Mouse (Mus musculus): ENCODE results near the gene Aqp6.

DNA sequence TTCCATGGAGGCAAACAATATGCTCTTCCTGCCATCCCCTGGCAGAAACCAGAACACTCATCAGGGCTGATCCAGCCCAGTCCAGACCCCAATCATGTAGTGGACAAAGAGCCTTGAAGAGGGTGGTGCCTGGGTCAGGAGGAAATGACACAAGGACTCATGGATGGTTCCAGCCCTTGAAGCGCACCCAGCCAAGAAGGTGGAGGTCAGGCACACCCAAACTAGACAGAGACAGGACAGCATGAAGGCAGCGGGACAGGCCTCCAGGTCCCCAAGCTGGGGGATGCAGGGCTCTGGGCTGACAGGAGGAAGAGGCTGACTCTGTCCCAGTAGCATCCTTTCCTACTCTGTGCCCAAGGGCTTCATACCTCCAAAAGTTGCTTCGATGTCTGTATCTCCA is 14.7 kb upstream of the Aqp6 start:
- TF ChIP-seq CTCF (IDR thresholded peaks at IDR 0.05; ENCODE audit: extremely low read depth, insufficient read depth, low read length) (no peak), POLR2A (IDR thresholded peaks at IDR 0.05; ENCODE audit: extremely low read depth, insufficient read depth, low read length) (no peak)

All from cortical plate, adult 2 months (tissue).